Mouse (Mus musculus) adrenal gland, postnatal 36 days (tissue): ENCODE measurements around the gene Adgrv1. TPM values are rescaled to one million over a fixed set of nuclear protein-coding genes. Genes with fewer than 3 reads are reported as not detected.

Source experiments
- DNase-seq, 2 experiments: peaks; one replicate each; pipeline ENCODE4 v3.0.0; 2021; ENCODE audit warnings: mixed read lengths in 1 of 2
- total RNA-seq, 2 experiments: library from RNA; stranded (reverse); gene quantifications; 2 replicates each; pipeline ENCODE4 v1.2.3; 2021

Adgrv1 gene
- total RNA-seq, 2 experiments from 2014 or later: 1.4 to 3.6 TPM

- no peak for DNase-seq
These were observed 490.6 kb downstream of the Adgrv1 start for GRCm38 (mm10) chr13:81142268-81142884.

DNA sequence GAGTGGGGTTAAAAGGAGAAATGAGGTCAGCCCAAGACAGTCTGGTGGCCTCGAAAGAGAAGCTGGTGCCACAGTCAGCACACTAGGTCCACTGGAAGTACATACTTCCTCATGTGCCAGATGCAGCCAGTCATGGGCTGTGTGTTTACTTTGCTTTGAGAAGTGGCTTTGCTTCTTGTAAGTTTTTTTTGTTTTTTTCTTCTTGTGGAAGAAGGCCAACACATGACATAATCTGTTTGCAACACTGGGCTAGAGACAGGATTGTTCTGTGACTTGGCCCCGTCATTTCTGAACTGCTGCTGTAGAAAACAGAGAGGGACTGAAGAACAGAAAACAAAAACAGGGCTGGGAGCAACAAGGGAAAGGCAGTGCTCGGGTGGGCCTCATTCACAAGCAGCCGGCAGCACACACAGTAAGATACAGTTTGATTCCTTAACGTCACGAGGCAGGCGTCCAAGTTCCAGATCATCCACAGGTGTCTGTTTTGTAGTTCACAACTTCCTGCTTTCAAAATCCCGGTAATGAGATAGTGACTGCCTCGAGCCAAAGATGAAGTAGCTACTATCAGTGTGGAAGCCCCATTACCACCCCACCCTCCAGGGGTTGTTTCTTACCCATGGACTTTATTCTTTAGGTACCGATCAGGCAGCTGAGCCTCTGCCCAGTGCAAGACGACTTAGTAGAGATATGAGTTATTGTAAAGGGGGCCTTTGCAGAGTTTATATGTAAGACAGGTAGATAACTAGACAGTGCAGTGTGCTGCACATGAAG lies 496.1 kb downstream of the Adgrv1 start:
- DNase-seq: peak; percentile 17 to 28

DNA sequence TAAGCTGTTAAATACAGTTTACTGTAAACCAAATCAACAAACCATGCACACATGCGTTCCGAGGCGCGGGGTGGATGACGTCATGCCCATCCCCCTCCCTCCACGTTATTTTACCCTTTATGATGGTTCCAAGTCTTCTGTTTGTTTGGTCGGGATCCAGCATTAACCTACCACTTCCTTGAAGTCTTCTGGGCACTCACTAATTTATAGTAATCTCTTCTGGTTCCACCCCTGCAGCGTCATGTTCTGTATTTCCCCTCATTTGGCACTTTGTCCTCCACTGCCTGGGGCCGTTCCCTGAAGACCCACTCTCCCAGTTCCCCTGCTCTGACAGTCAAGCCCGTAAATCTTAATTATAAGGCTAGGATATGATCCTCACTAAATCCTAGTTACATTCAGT lies 497.0 kb downstream of the Adgrv1 start:
- no peak for DNase-seq

DNA sequence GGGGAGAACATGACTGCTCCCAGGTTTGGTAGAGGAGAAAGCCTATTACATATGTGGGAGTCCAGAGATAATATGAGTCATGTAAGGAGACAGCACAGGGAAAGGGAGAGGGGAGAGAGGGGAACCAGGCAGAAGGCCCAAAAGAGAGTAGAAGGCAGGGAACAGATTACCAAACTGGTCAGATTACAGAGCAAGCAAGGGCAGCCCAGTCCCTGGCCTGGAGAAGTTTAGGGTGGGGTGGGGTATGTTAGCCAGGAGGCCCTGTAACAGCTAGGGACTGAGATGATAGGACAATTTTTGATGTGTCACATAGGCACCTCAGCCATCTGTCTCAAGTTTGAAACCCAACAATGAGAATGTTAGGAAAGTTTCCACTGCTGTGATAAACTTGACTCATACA lies 498.5 kb downstream of the Adgrv1 start:
- DNase-seq: no peak

- DNase-seq: no peak
These were observed 499.6 kb downstream of the Adgrv1 start for GRCm38 (mm10) chr13:81133336-81133735.

- no peak for DNase-seq
These were observed 500.3 kb downstream of the Adgrv1 start for GRCm38 (mm10) chr13:81132691-81133090.

DNA sequence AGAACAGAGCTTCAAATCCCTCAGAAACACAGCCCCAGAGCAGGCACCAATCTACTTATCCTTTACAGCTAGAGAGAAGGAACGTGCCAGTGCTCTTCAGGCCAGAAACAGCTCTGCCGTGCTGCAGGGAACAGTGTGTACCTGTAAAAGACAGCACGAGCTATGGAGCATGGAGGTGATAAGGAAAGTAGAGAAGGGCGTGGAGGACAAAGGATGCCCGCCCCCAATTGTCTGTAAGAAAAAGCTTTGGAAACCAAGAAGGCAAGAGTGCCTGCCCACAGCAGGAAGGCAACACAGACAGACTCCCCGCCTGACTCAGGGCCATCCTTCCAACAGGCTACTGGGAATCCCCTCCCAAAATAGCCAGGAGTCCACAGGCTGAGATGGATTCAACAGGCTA lies 501.1 kb downstream of the Adgrv1 start:
- no peak for DNase-seq

DNA sequence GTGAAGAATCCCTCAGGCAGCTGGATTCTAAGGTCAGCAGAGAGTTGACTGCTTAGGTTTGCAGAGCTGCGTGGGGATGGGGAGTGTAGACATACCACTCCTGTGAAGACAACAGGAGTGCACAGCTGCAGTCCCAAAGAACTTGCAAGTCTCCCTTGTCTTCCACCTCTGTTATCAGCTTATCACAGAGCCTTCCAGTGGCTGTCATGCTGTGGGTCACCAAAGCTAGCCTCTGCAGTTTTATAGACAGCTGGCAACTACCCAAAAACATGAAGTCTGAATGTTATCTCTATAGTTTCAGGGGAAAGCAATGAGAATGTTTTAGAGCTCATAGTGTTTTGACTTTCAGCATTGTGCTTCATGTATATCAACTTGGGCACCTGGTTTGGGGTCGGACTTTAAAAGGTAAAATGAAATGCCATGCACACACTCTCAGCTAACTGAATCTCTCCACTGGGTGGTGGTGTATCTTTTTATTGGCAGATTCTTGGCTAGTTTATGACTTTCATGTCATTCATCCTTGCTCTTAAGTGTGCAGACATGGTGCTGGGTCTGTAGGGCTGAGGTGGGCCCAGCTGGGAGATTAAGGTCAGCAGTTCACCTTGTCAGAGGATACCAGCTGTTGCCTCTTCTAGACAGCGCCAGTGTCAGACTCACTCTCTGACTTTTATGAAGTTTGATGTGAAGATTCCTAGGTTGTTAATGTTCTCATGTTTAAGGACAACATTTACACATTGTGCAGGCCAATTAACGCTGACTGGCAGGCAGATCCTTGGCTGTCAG lies 502.0 kb downstream of the Adgrv1 start:
- DNase-seq: no peak

DNA sequence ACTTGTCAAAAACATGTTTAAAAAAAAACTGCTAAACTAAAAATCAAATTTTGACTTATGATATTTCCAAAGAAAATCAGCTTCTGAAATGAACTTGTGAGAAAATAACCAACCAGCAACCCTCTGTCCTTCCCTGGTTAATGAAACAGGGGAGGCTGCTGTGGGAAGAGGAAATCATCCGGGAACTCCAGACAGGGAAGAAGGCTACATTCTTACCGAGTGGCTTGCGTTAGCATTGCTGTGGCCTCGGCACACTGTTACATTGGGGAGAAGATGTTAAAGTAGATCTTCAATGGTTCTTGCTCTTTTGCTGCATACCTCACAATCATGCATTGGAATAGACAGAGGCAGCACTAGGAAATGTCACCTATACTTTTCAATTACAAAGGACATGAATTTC lies 507.1 kb downstream of the Adgrv1 start:
- DNase-seq: no peak

- no peak for DNase-seq
These were observed 510.7 kb downstream of the Adgrv1 start for GRCm38 (mm10) chr13:81122238-81122637.

- DNase-seq: no peak
These were observed 522.5 kb downstream of the Adgrv1 start for GRCm38 (mm10) chr13:81110479-81110878.

DNA sequence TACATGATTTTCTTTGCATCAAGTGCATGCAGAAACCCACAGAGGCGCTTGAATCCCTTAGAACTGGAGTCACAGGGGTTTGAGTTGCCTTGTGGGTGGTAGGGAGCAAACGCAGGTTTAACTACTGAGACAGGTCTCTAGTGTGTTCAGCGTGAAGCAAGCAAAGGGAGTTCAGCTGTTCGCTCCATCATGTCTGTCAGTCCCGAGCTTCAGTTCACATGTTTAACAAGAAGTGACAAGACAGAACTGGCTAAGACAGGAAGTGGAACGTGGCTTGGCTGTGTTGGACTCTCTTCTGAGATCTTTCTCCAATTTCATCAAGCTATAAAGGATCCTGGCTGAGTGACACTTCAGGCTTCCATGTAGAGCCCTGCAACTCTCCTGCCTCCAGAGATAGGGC lies 523.3 kb downstream of the Adgrv1 start:
- no peak for DNase-seq

GRCm38 (mm10) chr13:81108526-81109302 lies 524.2 kb downstream of the Adgrv1 start:
- DNase-seq: no peak

- DNase-seq: no peak
These were observed 525.5 kb downstream of the Adgrv1 start for GRCm38 (mm10) chr13:81107436-81107835.

DNA sequence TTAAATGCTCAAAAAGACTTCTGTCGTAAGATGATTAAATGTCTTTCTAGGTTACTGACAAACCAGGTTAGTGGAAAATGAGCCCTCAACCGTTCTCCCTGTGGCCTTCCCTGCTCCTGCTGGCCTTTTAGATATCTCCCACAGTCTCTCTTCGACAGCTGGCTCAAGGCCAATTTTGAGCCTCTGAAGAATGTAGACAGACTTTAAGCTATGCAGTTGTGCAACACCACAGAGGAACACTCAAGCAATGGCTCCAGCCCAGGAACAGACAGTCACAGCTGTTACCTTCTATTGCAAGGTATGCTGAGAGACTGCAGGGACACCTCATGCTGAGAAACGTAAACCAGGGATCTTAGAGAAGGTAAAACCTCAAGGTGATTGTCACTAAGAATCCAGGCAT lies 529.2 kb downstream of the Adgrv1 start:
- peak; percentile 63 to 77 for DNase-seq

GRCm38 (mm10) chr13:81096424-81096823 lies 536.5 kb downstream of the Adgrv1 start:
- DNase-seq: no peak

GRCm38 (mm10) chr13:81094513-81094912 lies 538.4 kb downstream of the Adgrv1 start:
- no peak for DNase-seq

DNA sequence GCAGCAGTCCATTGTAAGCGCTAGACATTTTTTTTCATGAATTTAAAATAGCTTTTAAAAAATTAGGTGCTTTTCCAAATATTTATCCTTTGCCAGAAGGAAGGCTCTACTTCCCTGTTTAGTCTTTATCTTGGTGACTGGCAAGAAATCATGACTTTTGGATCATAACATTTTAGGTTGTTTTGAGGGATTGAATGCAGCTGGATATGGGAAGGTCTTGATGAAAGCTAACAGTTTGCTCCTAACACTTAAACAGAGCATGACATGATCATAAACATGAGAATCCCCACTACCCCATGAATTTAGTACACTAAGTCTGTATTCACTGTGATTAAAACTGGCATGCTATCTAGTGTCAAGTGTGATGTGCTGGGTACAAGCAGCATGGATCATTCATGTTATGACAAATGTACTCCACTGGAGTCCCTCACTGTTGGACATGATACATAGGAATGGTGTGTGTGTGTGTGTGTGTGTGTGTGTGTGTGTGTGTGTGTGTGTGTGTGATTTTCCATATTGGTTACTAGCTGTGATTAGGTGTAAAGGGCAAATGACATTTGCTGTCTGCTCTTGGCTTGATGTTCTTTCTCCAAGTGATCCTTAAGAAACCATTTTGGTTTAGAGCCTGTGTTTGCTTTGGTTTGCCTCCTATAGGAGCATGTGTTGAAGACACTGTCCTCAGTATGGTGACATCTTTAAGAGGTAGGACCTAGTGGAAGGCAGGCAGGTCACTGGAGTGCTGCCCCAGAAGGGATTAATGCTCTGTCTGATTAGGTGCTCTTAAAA lies 542.7 kb downstream of the Adgrv1 start:
- DNase-seq: no peak

- no peak for DNase-seq
These were observed 545.8 kb downstream of the Adgrv1 start for GRCm38 (mm10) chr13:81086969-81087682.

DNA sequence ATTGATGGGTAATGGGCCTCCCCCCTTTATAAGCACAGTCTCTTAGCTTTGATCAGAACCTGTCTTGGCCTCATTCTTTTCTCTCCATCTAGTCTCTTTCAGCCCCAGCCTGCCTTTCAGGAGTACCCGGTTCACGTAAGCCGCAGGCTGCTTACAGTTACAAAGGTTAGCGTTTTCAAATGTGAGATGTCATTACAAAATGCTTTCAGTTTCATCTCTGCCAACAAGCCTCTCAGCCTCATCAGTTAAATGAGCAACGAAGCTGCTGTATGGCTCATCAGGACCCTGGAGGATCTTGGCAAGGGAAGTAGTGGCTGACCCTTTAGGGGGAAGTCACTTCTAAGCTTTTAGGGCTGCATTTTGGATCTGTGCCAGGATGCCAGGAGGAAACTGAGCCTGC lies 560.7 kb downstream of the Adgrv1 start:
- DNase-seq: no peak

GRCm38 (mm10) chr13:81051448-81051847 lies 581.5 kb downstream of the Adgrv1 start:
- DNase-seq: no peak
